Mouse (Mus musculus) granulocyte monocyte progenitor cell, adult 5-6 weeks (primary cell): Measurements from ENCODE around the gene Olfr135. TPM values are rescaled to one million over a fixed set of nuclear protein-coding genes. Genes with fewer than 3 reads are reported as not detected.

Experiments used
- ATAC-seq: replicated peaks from 2 replicates; pipeline ENCODE4 v1.8.0; 2016; ENCODE audit warnings: mild to moderate bottlenecking, moderate TSS enrichment, inconsistent platforms; ENCODE audit not compliant: poor library complexity, severe bottlenecking
- total RNA-seq, 2 experiments: library from RNA; stranded (forward) in 1 of 2; stranded (reverse) in 1 of 2; fragments of 200-712, 200-1000 nt in 1 of 2; fragments of >200 nt in 1 of 2; fragmentation: Nextera tagmentation in 1 of 2; gene quantifications; 2 replicates each; pipeline ENCODE4 v1.2.3; 2014 to 2017

Gene Olfr135
- total RNA-seq (2014; fragmentation: Nextera tagmentation) (not detected in 2 replicates), total RNA-seq (2017) (not detected in 2 replicates)

DNA sequence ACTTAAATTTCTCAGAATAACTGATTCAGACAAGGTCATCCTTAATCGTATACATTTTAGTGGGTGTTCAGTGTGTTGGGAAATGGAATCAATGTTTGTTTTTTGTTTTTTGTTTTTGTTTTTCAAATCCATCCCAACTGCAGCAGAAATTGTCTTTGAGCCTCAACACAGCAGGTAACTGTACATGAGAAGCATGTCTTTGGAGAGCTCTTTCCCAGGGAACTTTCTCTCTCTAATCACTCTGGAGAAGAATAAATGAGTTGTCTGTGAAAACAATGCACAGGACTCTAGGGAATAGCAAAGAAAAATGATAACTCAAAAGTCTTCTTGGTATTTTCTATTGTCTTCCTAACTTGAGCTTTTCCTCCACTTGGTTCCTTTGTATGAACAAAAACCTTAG, at the start of gene Olfr135:
Gene Olfr135, plus strand, starts transcription at position 301 of the 400 bp plus-strand sequence.
- no peak for ATAC-seq

DNA sequence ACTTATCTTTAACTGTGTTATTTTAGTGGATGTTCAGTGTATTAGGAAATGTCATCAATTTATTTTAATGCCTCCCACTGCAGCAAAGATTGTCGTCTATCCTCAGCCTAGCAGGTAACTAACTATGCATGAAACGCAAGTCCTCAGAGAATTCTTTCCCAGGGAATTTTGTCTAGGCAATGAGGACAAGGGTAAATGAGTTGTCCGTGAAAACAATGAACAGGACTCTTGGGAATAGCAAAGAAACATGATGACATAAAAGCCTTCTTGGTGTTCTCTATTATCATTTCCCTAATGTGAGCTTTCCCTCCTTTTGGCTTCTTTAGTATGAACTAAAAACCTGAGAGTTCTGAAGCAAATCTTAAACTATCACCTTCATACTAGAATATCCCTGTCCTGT, 33.0 kb upstream of the Olfr135 start, which contains the start of gene Olfr134:
Gene Olfr134, plus strand, starts transcription at position 301 of the 400 bp plus-strand sequence.
- ATAC-seq: no peak

Other genes with a start within 250 kb of the Olfr135 start
- not detected in 2 replicates for gene Olfr129, start 144.3 kb upstream of the Olfr135 start, total RNA-seq (2014; fragmentation: Nextera tagmentation)
- gene Olfr129, start 144.3 kb upstream of the Olfr135 start, total RNA-seq (2017): not detected in 2 replicates
- not detected in 2 replicates for gene Olfr130, start 140.4 kb upstream of the Olfr135 start, total RNA-seq (2014; fragmentation: Nextera tagmentation)
- gene Olfr130, start 140.4 kb upstream of the Olfr135 start, total RNA-seq (2017): not detected in 2 replicates
- gene Olfr131, start 115.6 kb upstream of the Olfr135 start, total RNA-seq (2014; fragmentation: Nextera tagmentation): not detected in 2 replicates
- not detected in 2 replicates for gene Olfr131, start 115.6 kb upstream of the Olfr135 start, total RNA-seq (2017)
- not detected in 2 replicates for gene Olfr132, start 69.8 kb upstream of the Olfr135 start, total RNA-seq (2014; fragmentation: Nextera tagmentation)
- not detected in 2 replicates for gene Olfr132, start 69.8 kb upstream of the Olfr135 start, total RNA-seq (2017)
- gene Olfr133, start 59.1 kb upstream of the Olfr135 start, total RNA-seq (2014; fragmentation: Nextera tagmentation): not detected in 2 replicates
- not detected in 2 replicates for gene Olfr133, start 59.1 kb upstream of the Olfr135 start, total RNA-seq (2017)
- not detected in 2 replicates for gene Olfr134, start 32.9 kb upstream of the Olfr135 start, total RNA-seq (2014; fragmentation: Nextera tagmentation)
- gene Olfr134, start 32.9 kb upstream of the Olfr135 start, total RNA-seq (2017): not detected in 2 replicates
- not detected in 2 replicates for gene Olfr138, start 56.7 kb downstream of the Olfr135 start, total RNA-seq (2014; fragmentation: Nextera tagmentation)
- not detected in 2 replicates for gene Olfr138, start 56.7 kb downstream of the Olfr135 start, total RNA-seq (2017)
- gene Olfr137, start 103.2 kb downstream of the Olfr135 start, total RNA-seq (2014; fragmentation: Nextera tagmentation): not detected in 2 replicates
- gene Olfr137, start 103.2 kb downstream of the Olfr135 start, total RNA-seq (2017): not detected in 2 replicates
- gene Olfr136, start 125.5 kb downstream of the Olfr135 start, total RNA-seq (2014; fragmentation: Nextera tagmentation): not detected in 2 replicates
- not detected in 2 replicates for gene Olfr136, start 125.5 kb downstream of the Olfr135 start, total RNA-seq (2017)
- gene Esp36, start 215.8 kb downstream of the Olfr135 start, total RNA-seq (2014; fragmentation: Nextera tagmentation): not detected in 2 replicates
- not detected in 2 replicates for gene Esp36, start 215.8 kb downstream of the Olfr135 start, total RNA-seq (2017)